Mouse (Mus musculus): ENCODE measurements around the gene Stox2. TPM values are rescaled to one million over a fixed set of nuclear protein-coding genes. Genes with fewer than 3 reads are reported as not detected.

The Stox2 gene
- polyA plus RNA-seq, 1 experiment from 2014 or later = 18.5 TPM

DNA sequence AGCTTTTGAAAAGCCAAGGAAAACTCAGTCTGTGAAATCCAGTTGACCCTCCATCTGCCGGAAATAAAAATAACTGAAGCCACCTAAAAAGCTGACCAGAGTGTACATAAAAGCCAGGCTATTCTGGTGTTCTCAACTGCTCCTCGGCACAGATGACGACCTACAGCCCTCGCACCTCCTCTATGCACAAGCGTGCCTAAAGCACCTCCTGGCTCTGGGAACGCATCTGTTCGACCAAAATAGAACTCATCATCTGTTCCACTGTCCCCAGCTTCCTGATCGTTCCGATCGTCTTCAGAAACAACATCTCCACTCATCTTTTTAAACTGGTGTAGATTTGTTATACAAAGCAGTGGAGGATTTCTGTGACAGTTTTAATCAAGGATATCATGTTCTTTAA, 166.3 kb downstream of the Stox2 start:
- DNase-seq (ENCODE audit: low spot score) (no peak), ATAC-seq (ENCODE audit: insufficient number of reproducible peaks, low FRiP score, low TSS enrichment, low read depth) (no peak)
- Histone ChIP-seq H3K4me3 (ENCODE audit: low read depth, low read length) (no peak overlapping the region), H3K27me3 (ENCODE audit: control insufficient read depth, insufficient read depth, low read length) (no peaks in the 10 kb centered on the region), H3K36me3 (ENCODE audit: control insufficient read depth, insufficient read depth, low read length) (no peaks in the 10 kb centered on the region), H3K4me2 (ENCODE audit: low read depth, severe bottlenecking) (no peak overlapping the region), H3K4me1 (ENCODE audit: control insufficient read depth, insufficient read depth, low read length) (peaks cover 17% of the 10 kb centered on the region), H3K9ac (ENCODE audit: low read length) (no peak overlapping the region), H3K9me3 (ENCODE audit: control insufficient read depth, low read length) (no peaks in the 10 kb centered on the region), H3K27ac (replicated peaks; ENCODE audit: low read depth, low read length) (no peak overlapping the region)
- 69% methylated on average over 10 of the region's 10 CpGs for WGBS

DNA sequence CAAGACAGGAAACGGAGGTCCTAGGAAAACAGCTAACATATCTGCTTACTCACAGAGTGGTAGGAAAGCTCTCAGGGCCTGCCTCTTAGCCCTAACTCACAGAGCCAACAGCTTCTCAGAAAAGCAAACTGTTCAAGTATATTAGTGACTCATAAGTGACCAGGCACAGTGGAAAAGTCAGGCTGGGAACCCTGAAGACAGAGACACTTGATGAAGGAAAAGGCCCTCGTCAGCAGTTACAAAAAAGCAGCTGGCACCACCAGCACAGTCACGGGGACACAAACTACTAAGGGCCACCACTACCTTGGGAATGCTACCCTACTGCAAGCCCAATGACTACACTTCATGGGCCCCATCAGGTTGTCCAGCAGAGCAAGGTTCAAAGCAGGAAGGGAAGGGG, 168.0 kb downstream of the Stox2 start:
- Histone ChIP-seq H3K36me3 (ENCODE audit: control insufficient read depth, insufficient read depth, low read length) (no peaks in the 10 kb centered on the region), H3K27me3 (ENCODE audit: control insufficient read depth, insufficient read depth, low read length) (no peaks in the 10 kb centered on the region), H3K27ac (replicated peaks; ENCODE audit: low read depth, low read length) (no peak overlapping the region), H3K4me2 (ENCODE audit: low read depth, severe bottlenecking) (no peak overlapping the region), H3K4me3 (ENCODE audit: low read depth, low read length) (no peak overlapping the region), H3K9ac (ENCODE audit: low read length) (no peak overlapping the region), H3K9me3 (ENCODE audit: control insufficient read depth, low read length) (no peaks in the 10 kb centered on the region), H3K4me1 (ENCODE audit: control insufficient read depth, insufficient read depth, low read length) (peaks cover 2% of the 10 kb centered on the region; the same call in 1 of the 2 replicates)
- ATAC-seq (ENCODE audit: insufficient number of reproducible peaks, low FRiP score, low TSS enrichment, low read depth) (no peak), DNase-seq (ENCODE audit: low spot score) (no peak)
- 86% methylated on average over 3 of the region's 3 CpGs for WGBS

DNA sequence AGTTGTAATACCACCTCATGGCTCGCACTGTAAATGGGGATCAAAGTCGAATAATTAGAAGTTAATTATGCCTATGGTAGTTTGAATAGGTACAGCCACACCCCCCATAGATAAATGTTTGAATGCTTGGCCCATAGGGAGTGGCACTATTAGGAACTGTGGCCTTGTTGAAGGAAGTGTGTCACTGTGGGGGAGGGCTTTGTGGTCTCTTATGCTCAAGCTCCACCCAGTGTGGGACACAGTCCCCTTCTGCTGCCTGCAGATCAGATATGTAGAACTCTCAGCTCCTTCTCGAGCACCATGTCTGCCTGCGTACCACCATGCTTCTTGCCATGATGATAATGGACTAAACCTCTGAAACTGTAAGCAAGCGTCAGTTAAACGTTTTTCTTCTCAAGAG, 177.2 kb downstream of the Stox2 start:
- Histone ChIP-seq H3K27ac (replicated peaks; ENCODE audit: low read depth, low read length) (no peak overlapping the region), H3K9me3 (ENCODE audit: control insufficient read depth, low read length) (no peaks in the 10 kb centered on the region), H3K27me3 (ENCODE audit: control insufficient read depth, insufficient read depth, low read length) (no peaks in the 10 kb centered on the region), H3K9ac (ENCODE audit: low read length) (no peak overlapping the region), H3K4me1 (ENCODE audit: control insufficient read depth, insufficient read depth, low read length) (no peaks in the 10 kb centered on the region), H3K4me3 (ENCODE audit: low read depth, low read length) (no peak overlapping the region), H3K4me2 (ENCODE audit: low read depth, severe bottlenecking) (no peak overlapping the region), H3K36me3 (ENCODE audit: control insufficient read depth, insufficient read depth, low read length) (no peaks in the 10 kb centered on the region)
- DNase-seq (ENCODE audit: low spot score) (no peak), ATAC-seq (ENCODE audit: insufficient number of reproducible peaks, low FRiP score, low TSS enrichment, low read depth) (no peak)
- 88% methylated on average over 6 of the region's 6 CpGs for WGBS

DNA sequence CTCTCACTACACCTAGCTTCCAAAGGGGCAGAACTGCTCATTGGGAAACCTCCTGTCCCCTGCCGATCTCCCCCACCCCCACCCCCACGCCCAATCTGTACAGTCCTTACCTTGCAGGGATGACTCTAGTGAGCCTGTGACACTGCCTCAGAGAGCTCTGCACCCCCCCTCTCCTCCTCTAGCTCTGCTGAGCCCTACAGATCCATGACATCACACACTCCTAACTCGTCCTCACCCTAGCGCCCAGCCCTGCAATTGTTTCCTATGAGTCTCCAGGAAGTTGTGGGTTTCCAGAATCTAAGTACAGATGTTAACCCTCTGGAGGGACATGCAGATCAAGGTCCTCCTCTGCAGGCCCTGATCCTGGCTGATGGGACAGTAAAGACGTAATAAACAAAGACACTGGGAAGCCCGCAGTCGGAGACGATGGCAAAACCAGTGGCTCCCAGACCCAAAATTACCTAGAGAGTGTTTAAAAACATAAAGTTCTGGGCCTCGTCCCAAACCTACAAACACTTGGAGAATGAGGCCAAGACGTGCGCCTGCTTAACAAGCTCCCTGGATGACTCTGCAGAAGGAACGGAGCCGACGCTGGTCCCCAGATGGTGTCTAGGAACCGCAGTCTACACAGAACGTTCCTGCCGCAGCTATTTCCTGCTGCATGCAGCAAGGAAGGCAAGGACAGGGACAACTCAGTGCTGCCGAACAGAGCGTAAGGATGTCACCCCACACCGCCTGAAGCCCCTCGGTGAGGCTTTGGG, 177.9 kb downstream of the Stox2 start:
- no peak overlapping the region for H3K27ac ChIP-seq (replicated peaks; ENCODE audit: low read depth, low read length)
- WGBS = 74% methylated on average over 21 of the region's 21 CpGs

DNA sequence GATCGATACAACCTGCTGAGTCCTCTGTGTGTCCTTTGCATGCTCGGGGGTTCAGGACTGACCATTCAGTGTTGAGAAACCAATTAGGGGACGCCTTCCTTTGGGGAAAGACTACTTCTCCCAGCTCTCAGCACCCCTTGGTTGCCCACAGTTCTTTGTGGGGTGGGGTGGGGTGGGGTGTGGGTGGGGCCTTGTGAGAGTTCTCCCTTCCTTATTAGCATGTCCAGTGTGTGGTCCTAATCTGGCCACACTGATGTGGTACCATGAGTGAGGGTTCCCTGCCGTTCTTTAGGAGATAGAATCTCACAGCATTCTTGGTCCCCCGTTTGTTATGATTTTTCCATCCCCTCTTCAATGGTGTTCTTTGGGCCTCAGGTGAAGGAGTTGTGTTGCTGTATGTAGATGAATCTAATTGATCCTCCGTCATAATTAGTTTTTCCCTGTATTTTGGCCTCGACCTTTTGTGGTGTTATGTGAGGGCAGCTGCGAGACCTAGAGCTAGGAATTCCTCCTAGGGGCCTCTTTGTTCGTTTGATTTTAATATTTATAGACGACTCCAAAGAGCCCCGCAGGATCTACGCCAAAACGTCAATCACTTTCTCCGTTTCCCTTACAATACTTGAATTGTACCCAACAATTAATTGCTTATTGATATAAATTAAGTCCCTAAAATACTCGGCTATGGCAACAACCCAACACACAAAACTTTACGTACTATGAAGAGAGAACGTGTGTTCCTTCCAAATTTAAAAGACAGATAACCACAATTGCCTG, 182.9 kb downstream of the Stox2 start:
- Histone ChIP-seq H3K9me3 (ENCODE audit: control insufficient read depth, low read length) (no peaks in the 10 kb centered on the region), H3K4me3 (ENCODE audit: low read depth, low read length) (no peak overlapping the region), H3K4me1 (ENCODE audit: control insufficient read depth, insufficient read depth, low read length) (no peaks in the 10 kb centered on the region), H3K27ac (replicated peaks; ENCODE audit: low read depth, low read length) (no peak overlapping the region), H3K36me3 (ENCODE audit: control insufficient read depth, insufficient read depth, low read length) (no peaks in the 10 kb centered on the region), H3K27me3 (ENCODE audit: control insufficient read depth, insufficient read depth, low read length) (no peaks in the 10 kb centered on the region), H3K4me2 (ENCODE audit: low read depth, severe bottlenecking) (no peak overlapping the region), H3K9ac (ENCODE audit: low read length) (no peak overlapping the region)
- 85% methylated on average over 17 of the region's 17 CpGs for WGBS
- DNase-seq (ENCODE audit: low spot score) = no peak
- ATAC-seq (ENCODE audit: insufficient number of reproducible peaks, low FRiP score, low TSS enrichment, low read depth) = no peak

More for the DNA sequence above, 177.9 kb downstream of the Stox2 start:
- no peaks in the 10 kb centered on the region for H3K36me3 ChIP-seq (ENCODE audit: control insufficient read depth, insufficient read depth, low read length)
- H3K9me3 ChIP-seq (ENCODE audit: control insufficient read depth, low read length) = no peaks in the 10 kb centered on the region
- no peak overlapping the region for H3K4me3 ChIP-seq (ENCODE audit: low read depth, low read length)
- ATAC-seq (ENCODE audit: insufficient number of reproducible peaks, low FRiP score, low TSS enrichment, low read depth) (no peak), DNase-seq (ENCODE audit: low spot score) (no peak)
- H3K4me2 ChIP-seq (ENCODE audit: low read depth, severe bottlenecking) = no peak overlapping the region
- no peak overlapping the region for H3K9ac ChIP-seq (ENCODE audit: low read length)
- no peaks in the 10 kb centered on the region for H3K27me3 ChIP-seq (ENCODE audit: control insufficient read depth, insufficient read depth, low read length)
- H3K4me1 ChIP-seq (ENCODE audit: control insufficient read depth, insufficient read depth, low read length) = no peaks in the 10 kb centered on the region

DNA sequence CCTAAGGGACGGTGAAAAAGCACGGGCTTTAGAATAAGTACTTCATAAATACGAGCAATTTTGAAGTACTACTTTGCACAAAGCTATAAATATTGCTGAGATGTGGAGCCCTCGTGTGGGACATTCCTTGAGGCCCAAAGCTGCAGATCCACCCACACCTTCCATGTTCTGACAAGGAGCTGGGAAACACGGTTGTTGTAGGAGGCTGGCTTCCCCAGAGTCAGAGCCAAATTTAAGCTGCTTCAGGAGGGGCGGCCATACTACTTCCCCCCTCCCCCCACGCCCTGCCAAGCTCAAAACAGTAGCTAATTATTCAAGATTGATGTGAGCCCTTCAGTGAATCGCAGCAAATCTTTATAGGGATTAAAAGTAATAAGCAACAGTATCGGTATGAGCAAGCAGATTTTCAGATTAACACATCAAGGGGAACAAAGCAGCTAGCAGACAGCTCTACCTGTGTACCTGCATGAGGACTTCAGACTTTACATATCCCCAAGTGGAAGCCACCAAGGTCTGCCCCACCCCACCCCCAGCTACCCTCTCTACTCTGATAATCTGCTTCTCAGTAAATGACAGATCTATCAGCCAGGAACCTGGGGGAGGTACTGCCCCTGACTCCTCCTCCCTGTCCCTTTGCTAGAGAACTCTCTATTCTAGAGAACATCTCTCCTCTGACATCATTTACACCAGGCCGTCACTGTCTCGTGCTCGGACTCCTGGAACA, 185.2 kb downstream of the Stox2 start:
- no peak overlapping the region for H3K27ac ChIP-seq (replicated peaks; ENCODE audit: low read depth, low read length)
- ATAC-seq (ENCODE audit: insufficient number of reproducible peaks, low FRiP score, low TSS enrichment, low read depth) (no peak), DNase-seq (ENCODE audit: low spot score) (no peak)
- H3K36me3 ChIP-seq (ENCODE audit: control insufficient read depth, insufficient read depth, low read length) = no peaks in the 10 kb centered on the region
- H3K9ac ChIP-seq (ENCODE audit: low read length) = no peak overlapping the region
- H3K27me3 ChIP-seq (ENCODE audit: control insufficient read depth, insufficient read depth, low read length) = no peaks in the 10 kb centered on the region
- H3K4me2 ChIP-seq (ENCODE audit: low read depth, severe bottlenecking) = no peak overlapping the region
- H3K4me1 ChIP-seq (ENCODE audit: control insufficient read depth, insufficient read depth, low read length) = no peaks in the 10 kb centered on the region
- no peak overlapping the region for H3K4me3 ChIP-seq (ENCODE audit: low read depth, low read length)
- no peaks in the 10 kb centered on the region for H3K9me3 ChIP-seq (ENCODE audit: control insufficient read depth, low read length)
- WGBS = 55% methylated on average over 12 of the region's 12 CpGs

DNA sequence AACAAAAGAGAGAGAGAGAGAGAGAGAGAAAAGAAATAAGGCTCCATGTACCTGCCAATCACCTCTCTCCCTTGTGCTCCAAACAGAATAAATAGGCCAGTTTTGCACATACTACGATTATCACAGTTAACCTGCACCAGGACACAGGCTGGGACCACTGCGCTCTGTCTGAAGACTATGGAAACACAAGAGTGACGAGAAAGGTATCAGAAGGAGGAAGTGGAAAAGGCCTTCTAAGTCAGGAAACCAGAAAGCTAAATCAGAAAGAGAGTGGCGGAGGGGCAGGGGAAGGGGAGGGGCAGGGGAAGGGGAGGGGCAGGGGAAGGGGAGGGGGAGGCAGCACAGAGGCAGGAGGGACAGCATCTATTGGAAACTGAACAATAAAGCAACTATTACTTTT, 195.3 kb downstream of the Stox2 start:
- H3K27me3 ChIP-seq (ENCODE audit: control insufficient read depth, insufficient read depth, low read length) = no peaks in the 10 kb centered on the region
- DNase-seq (ENCODE audit: low spot score) (no peak), ATAC-seq (ENCODE audit: insufficient number of reproducible peaks, low FRiP score, low TSS enrichment, low read depth) (no peak)
- no peaks in the 10 kb centered on the region for H3K4me1 ChIP-seq (ENCODE audit: control insufficient read depth, insufficient read depth, low read length)
- no peaks in the 10 kb centered on the region for H3K9me3 ChIP-seq (ENCODE audit: control insufficient read depth, low read length)
- no peak overlapping the region for H3K9ac ChIP-seq (ENCODE audit: low read length)
- no peaks in the 10 kb centered on the region for H3K36me3 ChIP-seq (ENCODE audit: control insufficient read depth, insufficient read depth, low read length)
- no peak overlapping the region for H3K4me2 ChIP-seq (ENCODE audit: low read depth, severe bottlenecking)
- WGBS = 81% methylated on average over 3 of the region's 4 CpGs
- H3K4me3 ChIP-seq (ENCODE audit: low read depth, low read length) = no peak overlapping the region
- no peak overlapping the region for H3K27ac ChIP-seq (replicated peaks; ENCODE audit: low read depth, low read length)

DNA sequence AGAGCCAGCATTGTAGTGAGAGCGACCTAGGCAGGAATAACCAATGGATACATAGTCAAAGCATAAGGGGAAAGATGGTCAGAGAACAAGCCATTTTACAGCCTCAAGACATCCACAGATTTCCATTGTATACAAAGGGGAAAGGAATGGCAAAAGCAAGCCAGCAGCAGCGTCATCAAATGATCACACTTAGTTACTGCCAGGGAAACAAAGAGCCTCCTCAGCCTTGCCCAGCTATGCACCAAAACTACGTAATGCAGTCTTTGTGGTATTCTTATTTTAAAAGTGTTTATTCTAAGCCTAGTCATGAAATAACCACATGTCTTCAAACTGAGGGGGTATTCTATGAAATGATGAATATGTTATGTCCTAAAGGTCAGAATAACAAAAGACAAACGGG, 201.0 kb downstream of the Stox2 start:
- Histone ChIP-seq H3K9me3 (ENCODE audit: control insufficient read depth, low read length) (no peaks in the 10 kb centered on the region), H3K4me1 (ENCODE audit: control insufficient read depth, insufficient read depth, low read length) (peaks cover 5% of the 10 kb centered on the region; the same call in 1 of the 2 replicates), H3K4me2 (ENCODE audit: low read depth, severe bottlenecking) (no peak overlapping the region), H3K36me3 (ENCODE audit: control insufficient read depth, insufficient read depth, low read length) (no peaks in the 10 kb centered on the region), H3K27ac (replicated peaks; ENCODE audit: low read depth, low read length) (no peak overlapping the region), H3K4me3 (ENCODE audit: low read depth, low read length) (no peak overlapping the region), H3K27me3 (ENCODE audit: control insufficient read depth, insufficient read depth, low read length) (no peaks in the 10 kb centered on the region), H3K9ac (ENCODE audit: low read length) (no peak overlapping the region)
- DNase-seq (ENCODE audit: low spot score) = no peak
- WGBS = 84% methylated on average over 4 of the region's 4 CpGs
- no peak for ATAC-seq (ENCODE audit: insufficient number of reproducible peaks, low FRiP score, low TSS enrichment, low read depth)

Measured in limb, embryonic 11.5 days (tissue).